Mouse (Mus musculus): ENCODE data around the gene Exoc2.

Exoc2 gene

DNA sequence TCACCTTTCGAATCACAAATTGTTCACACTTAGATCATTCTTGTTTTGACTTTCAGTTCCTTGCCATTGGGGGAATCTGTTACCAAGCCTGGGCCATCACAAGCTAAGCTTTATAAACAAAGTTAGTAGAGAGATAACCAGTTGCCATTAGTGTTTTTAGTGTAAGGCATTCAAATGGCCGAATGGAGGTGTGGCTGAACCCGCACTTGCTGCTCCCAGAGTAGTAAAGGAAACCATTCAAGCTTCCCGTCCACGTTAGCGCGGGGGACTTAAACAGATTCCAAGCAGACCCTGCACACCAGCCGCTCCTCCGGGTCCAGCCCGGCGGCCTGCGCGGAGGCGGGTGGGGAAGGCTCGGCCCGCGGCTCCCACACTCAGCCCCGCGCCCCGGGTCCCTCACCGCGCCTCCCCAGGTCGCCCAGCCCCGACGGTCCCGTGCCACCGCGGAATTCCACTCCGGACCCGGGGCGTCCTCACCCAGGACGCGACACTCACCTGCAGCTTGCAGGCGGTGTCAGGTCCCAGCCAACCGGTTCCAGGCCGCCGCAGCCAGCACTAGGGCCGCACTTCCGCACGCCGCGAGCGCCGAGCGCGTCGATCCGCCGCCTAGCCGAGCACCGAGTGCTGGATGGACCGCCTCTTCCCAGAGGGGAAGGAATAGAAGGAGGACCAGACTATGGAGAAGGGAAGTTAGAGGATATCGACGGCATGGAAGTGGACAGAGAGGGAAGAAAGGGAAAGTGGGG, at the start of gene Exoc2, which contains the start of gene Gm5447:
Gene Exoc2 (minus strand): TSS at position 593 of the 746 bp plus-strand sequence.
Gene Gm5447 (plus strand): TSS at position 704 of the 746 bp plus-strand sequence.
- DNase-seq, result peak; percentile 89

DNA sequence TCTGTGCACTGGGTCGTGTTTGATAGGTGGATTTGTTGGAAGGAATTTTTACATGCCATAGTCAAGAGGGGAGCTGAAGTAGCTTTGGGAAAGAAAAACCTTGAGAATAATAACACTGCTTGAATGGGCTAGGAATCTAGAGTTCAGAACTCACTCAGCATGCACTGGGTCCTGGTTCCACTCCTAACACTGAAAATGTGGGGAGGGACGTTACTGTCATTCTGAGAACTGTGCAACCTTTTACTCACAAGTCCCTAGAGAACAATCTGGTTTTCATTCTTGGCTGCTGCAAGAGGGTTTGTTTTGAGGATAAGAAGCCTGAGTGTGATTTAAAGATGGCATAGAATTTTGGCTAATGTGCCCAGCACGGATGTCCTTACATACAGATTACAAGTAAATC, 49.8 kb upstream of the Exoc2 start:
- no peak for DNase-seq

DNA sequence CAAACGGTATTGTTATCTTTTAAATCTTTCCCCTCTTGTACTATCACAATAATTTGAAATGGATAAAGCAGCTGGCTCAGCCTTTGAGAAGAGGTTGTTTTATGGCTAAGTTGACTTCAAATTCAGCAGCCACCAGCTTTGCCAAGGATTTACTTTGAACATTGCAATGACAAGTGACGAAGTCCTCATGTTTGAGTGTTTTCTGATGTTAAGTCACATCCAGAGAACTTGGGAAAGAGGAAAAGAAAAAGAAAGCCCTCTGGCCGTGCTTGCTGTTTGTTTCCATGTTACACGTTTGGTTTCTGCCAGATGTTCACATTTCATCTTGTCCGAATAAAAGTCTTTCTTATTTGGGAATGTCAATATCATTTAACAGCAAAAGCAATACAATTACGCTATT, 48.0 kb upstream of the Exoc2 start:
- DNase-seq, result no peak

DNA sequence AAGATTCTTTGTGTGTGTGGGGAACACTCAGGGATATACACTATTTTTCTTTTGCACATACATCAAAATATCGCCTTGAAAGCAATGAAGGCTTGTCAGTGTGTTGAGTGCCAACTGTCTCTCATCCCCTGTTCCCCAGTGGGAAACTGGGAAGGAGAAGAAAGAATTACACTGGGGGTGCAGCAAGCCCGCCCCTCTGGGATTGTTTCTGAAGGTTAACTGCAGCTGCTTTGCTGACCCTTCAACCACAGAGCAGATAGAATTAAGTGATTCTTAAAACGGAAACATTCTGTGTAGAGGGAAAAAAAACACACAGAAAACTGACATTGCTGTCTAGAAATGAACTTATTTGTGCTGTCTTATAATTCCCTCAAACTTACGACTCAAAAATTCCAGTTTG, 47.6 kb upstream of the Exoc2 start:
- no peak for DNase-seq

DNA sequence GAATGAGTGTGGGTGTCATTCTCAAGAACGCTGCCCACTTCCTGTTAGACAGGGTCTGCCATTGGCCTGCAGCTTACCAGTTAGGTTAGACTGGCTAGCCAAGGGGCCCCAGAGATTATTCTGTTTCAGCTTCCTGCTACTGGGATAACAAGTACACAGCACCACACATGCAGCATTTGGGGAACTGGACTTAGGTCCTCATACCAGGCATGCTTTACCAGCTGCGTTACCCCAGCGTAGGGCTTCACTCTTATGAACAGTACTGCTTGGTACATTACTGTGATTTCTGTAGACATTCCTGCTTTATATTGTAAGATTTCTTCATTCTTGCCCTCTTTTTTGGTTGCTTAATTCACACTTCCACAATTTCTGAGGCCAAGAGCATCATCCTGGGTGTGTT, 43.7 kb upstream of the Exoc2 start:
- DNase-seq, result no peak

DNA sequence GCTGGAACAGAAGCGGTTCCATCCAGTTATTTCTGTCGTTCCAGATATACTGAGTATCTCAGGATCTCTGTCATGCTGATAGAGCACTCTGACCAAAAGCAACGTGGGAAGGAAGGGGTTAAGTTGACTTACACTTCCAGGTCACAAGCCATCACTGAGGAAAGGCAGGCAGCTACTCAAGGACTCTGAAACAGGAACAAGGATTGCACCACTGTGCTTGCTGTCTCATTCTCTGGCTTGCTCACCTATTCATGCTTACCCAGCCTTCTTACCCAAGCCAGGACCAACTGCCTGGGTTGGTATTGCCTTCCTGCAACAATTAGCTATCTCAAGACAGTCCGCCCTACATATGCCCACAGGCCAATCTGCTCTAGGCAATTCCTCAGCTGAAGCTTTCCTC, 31.1 kb upstream of the Exoc2 start:
- no peak for DNase-seq

DNA sequence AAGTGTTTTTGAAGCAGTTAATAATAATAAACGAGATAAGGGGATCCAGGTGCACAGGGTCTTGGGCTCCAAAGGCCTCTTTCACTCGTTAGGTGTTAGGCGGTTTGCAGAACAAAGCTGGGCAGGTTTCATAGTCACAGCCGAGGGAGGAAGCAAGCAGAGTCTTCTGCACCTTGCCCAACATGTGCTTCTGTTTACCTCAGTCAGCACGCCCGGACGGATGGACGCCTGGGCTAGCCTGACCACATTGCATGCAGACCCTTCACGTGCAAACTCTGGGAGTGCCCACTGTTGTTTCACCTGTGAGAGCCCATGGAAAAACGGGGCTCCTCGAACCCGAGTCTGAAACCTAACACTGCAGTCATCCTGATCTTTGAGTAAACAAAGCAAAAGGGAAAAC, 30.6 kb upstream of the Exoc2 start:
- no peak for DNase-seq

DNA sequence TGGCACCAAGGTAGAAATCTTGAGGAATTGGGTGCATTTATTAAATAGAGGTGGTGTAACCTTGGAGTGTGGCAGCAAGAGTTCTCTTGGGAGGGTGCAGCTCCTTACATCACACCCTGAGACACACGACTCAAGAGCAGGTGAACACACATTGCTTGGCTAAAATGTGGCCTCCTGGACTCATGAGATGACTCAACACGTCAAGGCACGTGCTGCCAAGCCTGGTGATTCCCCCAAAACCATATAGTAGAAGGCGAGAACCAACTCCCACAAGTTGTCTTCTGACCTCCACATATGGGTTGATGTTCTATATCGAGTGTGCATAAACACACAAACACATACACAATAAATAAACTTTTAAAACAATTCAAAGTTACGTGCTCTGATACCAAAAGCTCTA, 25.9 kb upstream of the Exoc2 start:
- DNase-seq, result no peak

DNA sequence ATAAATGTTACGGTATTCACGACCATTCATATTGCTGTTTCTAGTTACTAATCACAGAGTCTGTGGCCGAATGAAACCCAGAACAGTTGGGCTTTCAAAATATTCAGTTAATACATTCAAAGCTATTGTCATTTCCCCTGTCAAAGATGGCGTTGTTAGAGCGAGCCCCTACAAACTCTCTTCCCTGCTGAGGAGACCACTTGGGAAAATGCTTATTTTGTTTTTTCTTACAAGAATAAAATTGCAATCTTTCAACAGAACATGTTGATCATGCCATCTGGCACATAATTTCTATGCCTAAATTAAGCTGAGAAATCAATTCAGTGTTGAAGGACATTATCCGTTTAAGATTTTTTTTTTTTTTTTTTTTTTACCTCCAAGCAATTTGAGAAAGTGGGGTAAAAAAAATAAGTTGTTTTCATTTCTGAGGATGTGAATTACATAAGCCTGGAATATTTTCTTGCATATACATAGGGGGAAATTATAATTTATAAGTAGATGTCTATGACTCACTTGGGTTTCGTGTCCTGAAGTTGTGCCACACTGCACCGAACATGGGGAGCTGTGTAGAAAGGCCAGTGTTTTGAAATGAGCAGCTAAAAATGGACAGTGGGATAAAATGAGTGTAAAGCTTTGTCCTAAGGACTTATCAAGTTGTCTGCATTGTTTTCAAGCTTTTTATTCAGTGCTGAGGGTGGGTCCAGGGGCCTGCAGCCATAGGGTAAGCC, 23.8 kb upstream of the Exoc2 start:
- DNase-seq, result no peak

DNA sequence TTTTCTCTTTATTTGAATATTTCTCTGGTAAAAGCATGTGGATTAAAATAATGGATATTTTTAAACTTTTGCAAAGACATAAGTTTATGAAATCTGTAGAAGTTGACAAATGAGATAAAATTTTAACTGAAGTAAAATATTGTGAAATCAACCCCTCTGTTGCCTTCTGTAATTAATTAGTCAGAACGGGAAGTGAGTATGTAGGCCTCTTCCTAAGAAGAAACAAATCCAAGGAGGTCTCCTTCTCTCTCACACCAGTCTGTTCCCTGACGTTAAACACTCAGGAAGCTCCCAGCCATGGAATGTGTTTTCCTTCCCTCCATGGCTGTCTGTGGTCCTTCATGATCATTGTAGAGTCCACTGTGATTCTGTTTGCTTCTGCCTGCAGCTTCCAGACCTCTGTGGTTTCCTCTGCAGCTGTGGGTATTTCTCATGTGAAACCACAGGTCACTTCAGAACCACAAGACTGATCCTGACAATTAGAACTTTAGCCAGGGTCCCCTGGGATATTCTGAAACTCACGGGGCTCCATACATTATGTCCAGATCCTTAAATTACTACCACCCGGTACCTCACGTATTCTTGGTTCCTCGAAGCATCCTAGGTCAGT, 20.5 kb upstream of the Exoc2 start:
- DNase-seq, result no peak

DNA sequence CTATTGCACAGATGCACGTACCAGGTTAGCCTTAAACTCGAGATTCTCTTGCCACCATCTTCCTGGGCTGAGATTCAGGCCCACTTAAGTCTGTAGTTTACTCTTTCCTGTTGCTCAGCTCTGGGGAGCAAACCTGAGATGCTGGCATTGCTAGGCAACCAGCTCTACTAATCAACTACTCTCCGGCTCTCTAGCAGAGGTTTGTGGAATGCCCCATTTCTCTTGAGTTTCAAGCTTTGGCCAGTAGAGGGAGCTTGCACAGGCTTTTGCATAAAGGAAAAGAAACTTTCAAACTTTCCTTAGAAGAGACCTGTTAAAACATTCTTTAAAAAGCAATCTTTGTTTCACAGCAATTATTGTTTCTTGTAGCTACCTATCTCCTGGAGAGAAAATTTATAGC, 19.9 kb upstream of the Exoc2 start:
- peak; percentile 57 for DNase-seq

DNA sequence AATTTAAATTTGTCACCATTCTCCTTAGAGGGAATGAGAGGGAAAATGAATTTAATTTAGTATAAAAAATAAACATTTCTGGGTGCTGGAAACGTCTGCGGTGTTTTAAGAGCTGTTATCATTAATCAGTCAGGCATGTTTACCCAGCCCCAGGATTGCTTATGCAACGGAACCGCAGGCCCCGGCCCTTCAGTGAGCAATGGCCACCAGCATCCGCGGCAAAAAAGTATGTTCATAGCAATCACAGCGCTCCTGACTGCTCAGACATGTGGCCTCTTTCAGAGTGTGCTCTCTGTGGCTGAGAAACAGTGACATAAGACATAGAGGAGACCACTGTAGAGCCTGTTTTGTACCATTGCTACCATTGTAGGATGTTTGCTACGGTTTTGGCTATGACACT, 16.3 kb upstream of the Exoc2 start:
- DNase-seq, result no peak

DNA sequence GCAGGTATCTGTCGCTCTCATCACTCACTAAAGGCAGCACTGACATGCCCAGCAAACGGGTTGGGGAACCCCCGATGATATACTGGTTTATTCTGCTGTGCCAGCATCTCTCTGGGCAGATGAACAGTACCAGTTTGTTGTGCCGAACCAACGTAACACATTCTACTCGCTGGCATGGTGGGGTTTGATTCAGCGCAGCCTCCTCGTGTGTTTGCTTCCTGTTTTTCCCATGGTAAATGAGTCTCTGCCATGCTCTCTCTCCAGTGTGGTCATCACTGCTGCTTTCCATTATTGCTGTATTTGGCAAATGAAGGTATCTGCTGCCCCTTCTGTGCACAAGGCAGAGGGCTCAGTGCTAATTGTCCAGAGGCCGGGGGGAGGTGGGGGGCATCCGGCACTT, 15.8 kb upstream of the Exoc2 start:
- no peak for DNase-seq

DNA sequence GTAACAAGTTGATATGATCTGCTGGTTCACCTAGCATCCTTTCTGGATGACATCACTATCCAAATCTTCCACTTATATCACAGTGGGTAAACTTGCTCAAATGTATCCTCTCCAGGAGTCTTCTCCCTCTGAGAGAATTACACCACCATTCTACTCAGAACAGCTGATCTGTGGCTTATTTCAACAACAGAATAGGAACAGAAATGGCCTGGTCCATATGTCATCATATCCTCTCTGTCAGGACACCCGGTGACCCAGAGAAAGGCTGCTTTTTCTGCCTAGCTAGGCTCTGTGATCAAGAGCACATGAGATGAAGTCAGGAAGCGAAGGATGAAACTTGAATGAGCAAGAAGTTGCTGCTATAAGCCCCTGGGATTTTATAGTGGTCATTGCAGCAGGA, 13.8 kb upstream of the Exoc2 start:
- DNase-seq, result no peak

DNA sequence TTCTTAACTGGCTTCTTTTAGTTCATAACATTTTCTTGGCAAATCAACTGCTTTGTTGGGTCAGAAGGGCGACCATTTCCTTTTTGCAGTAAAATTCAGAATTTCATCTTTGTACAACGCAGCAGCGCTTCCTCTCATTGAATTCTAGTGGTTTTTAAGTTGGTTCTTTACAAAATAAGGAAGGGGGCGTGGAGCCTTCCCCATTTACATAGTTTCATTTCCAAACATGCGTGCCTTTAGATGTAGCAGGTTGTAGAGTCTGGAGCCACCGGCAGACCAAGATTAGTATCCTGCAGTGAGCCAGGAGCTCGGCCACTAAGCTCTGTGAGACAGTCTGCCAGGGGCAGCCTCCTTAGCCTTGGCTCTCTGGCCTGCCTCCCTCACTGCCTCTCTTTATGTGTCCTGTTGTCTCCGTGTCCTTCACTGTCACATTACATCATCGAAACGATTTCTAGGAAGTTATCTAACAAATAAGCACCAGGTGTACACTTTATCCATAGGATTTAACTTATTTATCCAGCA, 13.1 kb upstream of the Exoc2 start:
- no peak for DNase-seq

DNA sequence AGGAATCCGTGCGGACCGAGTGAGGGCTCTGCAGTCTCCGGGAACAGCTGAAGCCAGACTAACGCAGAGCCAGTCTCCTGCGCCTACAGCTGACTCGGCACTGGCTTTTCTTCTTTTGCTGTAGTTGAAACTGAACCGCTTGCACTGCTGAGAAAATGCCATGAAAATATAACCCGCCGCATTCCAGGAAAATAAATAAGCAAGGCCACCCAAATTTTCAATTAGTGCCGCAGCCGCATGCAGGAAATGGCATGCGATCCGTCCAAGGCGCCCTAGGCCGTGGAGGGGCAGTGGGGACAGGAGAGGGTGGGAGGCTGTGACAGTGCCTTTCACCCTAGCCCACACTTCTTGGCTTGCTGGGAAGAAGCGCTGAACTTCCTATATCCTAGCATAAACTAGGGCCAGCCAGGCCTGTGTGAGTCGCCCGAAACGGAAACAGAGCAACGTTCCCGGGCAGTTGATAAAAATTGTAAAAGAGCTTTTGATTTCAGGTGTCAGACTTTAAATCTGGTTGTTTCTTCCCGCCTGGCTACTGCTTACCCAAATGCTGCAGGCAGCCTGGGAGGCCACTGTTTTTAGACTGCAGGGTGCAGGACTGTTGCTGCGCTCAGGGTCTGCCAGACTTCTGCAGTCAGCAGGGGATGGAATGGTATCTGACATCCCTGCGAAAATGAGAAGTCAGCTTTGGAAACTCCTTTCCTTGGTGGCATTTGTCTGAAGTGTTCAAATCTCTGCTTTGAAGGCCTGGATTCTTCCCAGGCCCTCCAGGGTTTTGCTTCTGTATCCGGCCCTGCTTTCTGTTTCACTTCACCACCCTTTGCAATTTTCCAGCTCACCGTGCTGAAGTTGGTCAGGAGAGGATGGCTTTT, 11.9 kb upstream of the Exoc2 start:
- DNase-seq, result peak; percentile 30

DNA sequence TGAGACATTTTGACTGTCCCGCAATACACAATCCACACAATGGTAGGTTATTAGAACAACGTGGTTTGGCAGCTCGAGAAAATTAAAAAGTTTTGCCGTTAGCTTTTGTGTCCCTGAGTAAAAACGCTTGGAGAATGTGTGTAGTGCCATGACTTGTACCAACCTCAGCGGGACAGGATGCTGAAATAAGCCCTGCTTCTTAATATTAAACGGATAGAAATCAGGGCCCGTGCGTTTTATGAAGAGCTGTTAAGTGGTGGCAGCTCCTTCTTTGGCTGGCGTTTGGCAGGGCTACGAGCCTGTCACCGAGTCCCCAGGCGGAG, 11.3 kb upstream of the Exoc2 start:
- no peak for DNase-seq

DNA sequence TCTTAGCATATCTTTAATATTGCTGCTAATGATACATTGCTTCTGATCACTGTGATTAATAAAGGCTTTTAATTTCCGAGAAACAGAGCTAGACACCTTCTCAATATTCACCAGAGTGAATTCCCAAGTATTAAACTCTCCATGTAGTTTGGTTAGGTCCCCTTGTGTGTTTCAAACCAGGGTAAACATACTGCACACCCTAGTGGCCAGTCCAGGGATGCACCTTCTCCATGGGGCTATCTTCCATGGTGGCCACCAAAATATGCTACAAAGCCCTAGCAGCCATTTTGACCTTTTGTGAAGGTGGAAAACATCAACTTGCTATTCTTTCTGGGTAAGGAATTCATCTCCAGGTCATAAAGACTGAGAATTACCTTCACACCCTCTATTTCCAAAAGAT, 7.8 kb upstream of the Exoc2 start:
- peak; percentile 73 for DNase-seq

DNA sequence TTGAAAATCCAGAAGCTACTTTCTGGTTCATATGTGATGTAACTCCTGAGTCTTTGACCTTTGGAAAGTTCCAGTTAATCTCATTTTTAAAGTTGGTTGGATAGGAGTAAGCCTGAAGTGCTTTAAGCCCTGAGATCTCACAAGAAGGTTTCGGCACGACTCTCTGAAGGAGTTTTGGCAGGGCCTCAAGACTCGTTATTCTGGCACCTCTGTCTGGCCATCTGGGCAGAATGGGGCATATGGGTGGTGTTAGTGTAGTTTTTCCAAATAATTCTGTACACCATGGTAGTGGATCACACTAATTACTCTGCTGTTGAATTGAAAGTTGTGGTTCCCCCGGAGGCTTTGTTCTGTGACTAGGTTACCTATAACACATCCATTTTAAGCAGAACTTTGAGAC, 4.3 kb upstream of the Exoc2 start:
- no peak for DNase-seq

DNA sequence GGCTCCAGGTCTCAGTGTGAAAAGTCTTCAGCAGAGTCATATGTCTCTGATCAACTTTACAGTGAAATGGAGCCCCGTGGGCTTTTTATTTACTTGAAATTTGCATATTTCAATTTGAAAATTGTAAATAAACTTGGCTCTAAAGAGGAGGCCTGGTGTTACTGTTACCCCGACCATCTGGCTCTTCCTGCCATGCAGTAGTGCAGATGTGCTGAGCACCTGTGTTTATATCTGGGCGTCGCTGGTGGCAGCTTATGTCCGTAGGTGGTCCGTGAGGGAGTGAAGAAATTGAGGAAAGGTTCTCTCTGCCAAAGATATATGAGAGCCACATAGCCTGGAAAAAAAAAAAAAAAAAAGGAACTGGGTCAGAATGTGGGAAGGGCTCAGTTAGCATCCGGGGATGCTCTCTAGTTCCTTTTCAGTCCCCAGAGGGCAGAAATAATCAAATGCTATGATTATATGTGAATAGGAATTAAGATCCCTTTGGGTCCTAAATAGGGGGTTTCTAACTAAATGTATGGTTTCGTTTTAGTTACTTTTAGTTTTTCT, 2.7 kb upstream of the Exoc2 start:
- DNase-seq, result peak; percentile 43

DNA sequence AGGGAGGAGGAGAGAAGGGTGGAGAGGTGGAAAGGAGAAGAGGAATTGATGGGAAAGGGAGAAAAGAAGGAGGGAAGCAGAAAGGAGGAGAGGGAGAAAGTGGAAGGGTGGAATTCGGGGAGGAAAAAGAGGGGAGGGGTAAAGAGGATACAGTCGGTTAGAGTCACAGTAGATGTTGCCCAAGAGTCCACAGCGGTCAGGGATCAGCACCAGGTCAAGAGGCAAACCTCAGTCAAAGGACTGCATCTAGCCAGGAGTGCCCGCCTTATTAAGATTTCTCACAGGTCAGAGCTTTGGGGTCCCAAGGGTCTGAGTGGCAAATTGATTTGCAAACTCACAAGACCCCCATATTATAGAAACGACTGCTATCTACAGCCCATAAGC, 346 bp upstream of the Exoc2 start:
- DNase-seq, result no peak

DNA sequence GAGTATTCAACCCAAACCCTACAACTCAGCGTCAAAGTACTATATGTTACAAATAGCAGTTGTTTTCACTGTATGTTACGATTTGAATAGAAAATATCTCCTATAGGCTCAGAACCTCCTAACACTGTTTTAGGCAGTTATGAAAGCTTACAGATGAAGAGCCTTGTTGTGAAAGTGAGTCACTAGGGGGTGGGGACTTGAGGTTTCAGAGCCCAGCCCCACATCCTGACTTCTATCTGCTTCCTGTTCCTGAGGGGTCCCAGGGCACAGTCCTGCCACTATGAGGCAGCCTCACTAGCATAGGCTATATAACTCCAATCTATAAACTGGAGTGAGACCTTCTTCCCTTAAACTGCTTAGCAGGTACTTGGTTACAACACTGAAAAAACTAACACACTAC, 1.8 kb downstream of the Exoc2 start:
- peak; percentile 63 for DNase-seq

DNA sequence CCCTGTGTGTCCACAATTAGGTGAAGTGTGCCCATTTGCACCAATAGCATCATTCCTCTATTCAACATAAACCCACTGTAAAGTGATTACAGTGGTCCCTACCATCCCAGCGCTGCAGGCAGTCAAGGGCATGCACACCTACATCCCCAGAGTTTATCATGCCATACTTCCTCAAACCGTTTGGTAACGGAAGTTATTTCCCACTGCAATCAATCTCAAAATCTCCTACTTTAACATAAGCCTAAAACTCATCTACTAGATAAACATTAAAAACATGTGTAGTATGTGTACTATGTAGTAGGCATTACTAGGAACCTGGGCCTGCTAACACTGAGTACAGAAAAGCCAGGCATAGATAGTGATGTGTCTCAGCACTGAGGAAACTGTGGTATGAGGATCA, 2.8 kb downstream of the Exoc2 start:
- DNase-seq, result no peak
